Mouse (Mus musculus): Measurements from ENCODE around the gene Tbc1d1. TPM values are rescaled to one million over a fixed set of nuclear protein-coding genes. Genes with fewer than 3 reads are reported as not detected.
"Not testable (repeated sequence)": the region's sequence is repeated elsewhere in the genome, so short reads cannot be mapped to it uniquely, and the experiment has no call there.

Tbc1d1 gene
- polyA plus RNA-seq, 1 experiment from 2014 or later = 18.4 TPM

- H3K36me3 ChIP-seq = peaks cover 15% of the 10 kb centered on the region
- H3K27me3 ChIP-seq; H3K27ac ChIP-seq; H3K4me3 ChIP-seq; ATAC-seq (ENCODE audit: insufficient number of reproducible peaks, low FRiP score, low TSS enrichment, low read depth); H3K9me3 ChIP-seq; H3K9ac ChIP-seq; H3K4me2 ChIP-seq: not testable (repeated sequence)
- WGBS = 70% methylated on average over 6 of the region's 6 CpGs
- peaks cover 31% of the 10 kb centered on the region for H3K4me1 ChIP-seq
Measured at GRCm38 (mm10) chr5:64338795-64339194, 182.7 kb downstream of the Tbc1d1 start.

GRCm38 (mm10) chr5:64340366-64340765 is 184.3 kb downstream of the Tbc1d1 start:
- Histone ChIP-seq H3K27ac (no peak overlapping the region; the same call in 1 of the 2 replicates), H3K9me3 (no peaks in the 10 kb centered on the region), H3K36me3 (peaks cover 6% of the 10 kb centered on the region), H3K4me1 (peaks cover 36% of the 10 kb centered on the region), H3K27me3 (no peaks in the 10 kb centered on the region), H3K4me2 (no peak overlapping the region), H3K4me3 (no peak overlapping the region), H3K9ac (no peak overlapping the region)
- 52% methylated on average over 3 of the region's 3 CpGs for WGBS
- peak; percentile 50; the same call in 1 of the 2 replicates for ATAC-seq (ENCODE audit: insufficient number of reproducible peaks, low FRiP score, low TSS enrichment, low read depth)

DNA sequence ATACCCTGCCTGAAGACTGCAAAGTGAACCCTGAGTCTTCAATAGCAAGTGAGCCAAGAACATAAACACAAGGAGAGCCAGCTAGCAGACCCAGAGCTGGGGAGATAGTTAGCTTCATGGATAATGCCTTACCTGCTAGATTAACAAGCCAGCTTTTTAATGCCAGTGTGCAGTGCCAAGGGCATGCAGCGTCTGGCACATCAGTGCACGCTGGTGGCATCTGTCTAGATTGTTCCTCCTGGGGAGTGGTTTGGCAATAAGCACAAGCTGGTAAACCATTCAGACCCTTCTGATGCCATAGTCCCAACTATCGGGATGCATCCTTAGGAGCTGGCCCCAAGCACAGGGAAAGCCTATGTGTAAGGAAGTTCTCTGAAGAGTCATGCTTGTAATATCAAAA is 185.6 kb downstream of the Tbc1d1 start:
- Histone ChIP-seq H3K9ac (no peak overlapping the region), H3K4me3 (no peak overlapping the region), H3K4me1 (peaks cover 32% of the 10 kb centered on the region), H3K4me2 (no peak overlapping the region), H3K36me3 (peaks cover 6% of the 10 kb centered on the region; the same call in 1 of the 2 replicates), H3K27ac (peak overlapping the region; percentile 59; the same call in 1 of the 2 replicates), H3K27me3 (no peaks in the 10 kb centered on the region), H3K9me3 (no peaks in the 10 kb centered on the region)
- no peak for ATAC-seq (ENCODE audit: insufficient number of reproducible peaks, low FRiP score, low TSS enrichment, low read depth)
- 86% methylated on average over 3 of the region's 3 CpGs for WGBS

DNA sequence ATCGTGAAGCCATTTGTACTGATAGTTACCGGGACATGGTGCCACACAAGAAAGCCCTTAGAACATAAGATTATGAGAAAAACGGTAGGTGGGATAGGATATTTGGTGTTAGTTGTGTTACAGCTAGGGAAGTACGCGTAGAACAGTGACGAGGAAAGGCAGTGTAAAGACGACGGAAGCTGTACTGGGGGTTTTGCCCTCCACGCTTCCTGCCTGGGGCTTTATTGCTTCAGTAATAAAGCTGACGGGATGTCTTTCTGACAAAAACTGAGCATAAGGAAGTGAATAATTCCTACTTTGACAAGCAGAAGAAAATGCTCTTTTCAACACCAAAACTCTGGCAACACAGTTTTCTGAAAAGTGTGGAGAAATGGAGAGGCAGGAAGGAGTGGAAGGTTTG is 186.0 kb downstream of the Tbc1d1 start:
- Histone ChIP-seq H3K27me3 (no peaks in the 10 kb centered on the region), H3K36me3 (peaks cover 7% of the 10 kb centered on the region; the same call in 1 of the 2 replicates), H3K27ac (peak overlapping the region; percentile 59), H3K4me1 (peaks cover 27% of the 10 kb centered on the region), H3K9ac (no peak overlapping the region), H3K4me2 (no peak overlapping the region), H3K9me3 (no peaks in the 10 kb centered on the region), H3K4me3 (no peak overlapping the region)
- ATAC-seq (ENCODE audit: insufficient number of reproducible peaks, low FRiP score, low TSS enrichment, low read depth) = no peak
- 64% methylated on average over 10 of the region's 10 CpGs for WGBS

DNA sequence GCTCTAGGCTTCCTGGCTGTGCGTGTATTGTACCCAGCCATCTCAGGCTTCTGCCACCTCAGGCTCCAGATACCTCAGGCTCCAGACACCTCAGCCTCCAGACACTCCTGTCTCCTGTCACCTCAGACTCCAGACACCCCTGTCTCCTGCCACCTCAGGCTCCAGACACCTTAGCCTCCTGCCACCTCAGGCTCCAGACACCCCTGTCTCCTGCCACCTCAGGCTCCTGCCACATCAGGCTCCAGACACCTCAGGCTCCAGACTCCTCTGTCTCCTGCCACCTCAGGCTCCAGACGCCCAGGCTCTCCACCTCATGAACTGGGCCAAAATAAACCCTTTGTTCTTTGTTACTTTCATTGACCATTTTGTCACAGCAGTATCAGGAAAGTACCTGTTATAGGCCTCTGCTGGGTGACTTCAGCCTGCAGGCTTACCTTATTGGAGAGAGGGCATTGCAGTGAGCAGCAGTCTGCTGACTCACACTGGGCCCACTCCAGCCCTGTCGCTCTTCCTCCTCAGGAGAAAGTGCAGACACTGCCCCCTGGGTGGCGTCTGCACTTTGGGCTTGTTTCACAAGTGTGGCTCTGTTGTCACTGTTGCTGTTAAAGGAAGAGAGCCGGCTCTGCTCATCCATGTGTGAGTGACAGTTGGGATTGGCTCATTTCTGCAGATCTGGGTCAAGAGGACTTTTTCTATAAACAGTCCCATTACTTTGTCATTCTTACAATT is 188.0 kb downstream of the Tbc1d1 start:
- no peaks in the 10 kb centered on the region for H3K27me3 ChIP-seq
- no peak overlapping the region for H3K9ac ChIP-seq
- peaks cover 17% of the 10 kb centered on the region for H3K36me3 ChIP-seq
- WGBS = 55% methylated on average over 5 of the region's 5 CpGs
- no peak overlapping the region for H3K4me2 ChIP-seq
- ATAC-seq (ENCODE audit: insufficient number of reproducible peaks, low FRiP score, low TSS enrichment, low read depth) = 0 out of 2 replicates have a peak, but pooled peaks have one; percentile 30
- H3K9me3 ChIP-seq = no peaks in the 10 kb centered on the region
- no peak overlapping the region for H3K4me3 ChIP-seq
- H3K27ac ChIP-seq = no peak overlapping the region; the same call in 1 of the 2 replicates
- H3K4me1 ChIP-seq = peaks cover 22% of the 10 kb centered on the region

DNA sequence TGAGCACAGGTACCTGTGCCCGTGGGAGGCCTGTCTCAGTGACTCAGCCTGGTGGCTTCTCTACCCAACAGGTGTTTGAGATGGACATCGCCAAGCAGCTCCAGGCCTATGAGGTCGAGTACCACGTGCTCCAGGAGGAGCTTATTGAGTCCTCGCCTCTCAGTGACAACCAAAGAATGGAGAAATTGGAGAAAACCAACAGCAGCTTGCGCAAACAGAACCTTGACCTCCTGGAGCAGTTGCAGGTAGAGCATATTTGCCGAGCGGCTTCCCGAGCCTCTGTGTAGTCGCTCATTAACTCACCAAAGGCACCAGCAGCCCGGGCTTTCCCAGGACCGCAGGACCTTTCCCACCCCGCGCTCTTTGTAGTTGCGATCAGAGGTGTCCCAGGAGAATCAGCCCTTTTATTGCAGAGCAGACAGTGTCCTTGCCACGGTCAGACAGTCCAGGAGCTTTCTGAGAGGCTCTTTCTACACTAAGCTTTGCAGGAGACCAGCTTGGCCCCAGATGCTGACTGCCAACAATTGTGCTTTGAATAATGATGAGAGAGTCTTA is 189.2 kb downstream of the Tbc1d1 start:
- Histone ChIP-seq H3K27me3 (no peaks in the 10 kb centered on the region), H3K9ac (no peak overlapping the region), H3K9me3 (no peaks in the 10 kb centered on the region), H3K27ac (no peak overlapping the region), H3K4me1 (peaks cover 22% of the 10 kb centered on the region), H3K4me3 (no peak overlapping the region), H3K4me2 (no peak overlapping the region), H3K36me3 (peaks cover 27% of the 10 kb centered on the region)
- WGBS = 70% methylated on average over 16 of the region's 16 CpGs
- ATAC-seq (ENCODE audit: insufficient number of reproducible peaks, low FRiP score, low TSS enrichment, low read depth) = no peak

GRCm38 (mm10) chr5:64345761-64346160 is 189.7 kb downstream of the Tbc1d1 start:
- WGBS = 84% methylated on average over 7 of the region's 7 CpGs
- ATAC-seq (ENCODE audit: insufficient number of reproducible peaks, low FRiP score, low TSS enrichment, low read depth) = no peak
- no peaks in the 10 kb centered on the region for H3K9me3 ChIP-seq
- no peak overlapping the region for H3K4me2 ChIP-seq
- no peak overlapping the region for H3K9ac ChIP-seq
- no peak overlapping the region for H3K27ac ChIP-seq
- H3K36me3 ChIP-seq = peaks cover 31% of the 10 kb centered on the region
- H3K27me3 ChIP-seq = no peaks in the 10 kb centered on the region
- H3K4me1 ChIP-seq = peaks cover 22% of the 10 kb centered on the region
- no peak overlapping the region for H3K4me3 ChIP-seq

- Histone ChIP-seq H3K27ac (no peak overlapping the region), H3K36me3 (peaks cover 35% of the 10 kb centered on the region), H3K4me1 (peaks cover 20% of the 10 kb centered on the region), H3K9ac (no peak overlapping the region), H3K9me3 (no peaks in the 10 kb centered on the region), H3K4me3 (no peak overlapping the region), H3K4me2 (no peak overlapping the region), H3K27me3 (no peaks in the 10 kb centered on the region)
- WGBS = 96% methylated on average over 6 of the region's 6 CpGs
- ATAC-seq (ENCODE audit: insufficient number of reproducible peaks, low FRiP score, low TSS enrichment, low read depth) = no peak
Measured at GRCm38 (mm10) chr5:64346343-64346885, 190.3 kb downstream of the Tbc1d1 start.

DNA sequence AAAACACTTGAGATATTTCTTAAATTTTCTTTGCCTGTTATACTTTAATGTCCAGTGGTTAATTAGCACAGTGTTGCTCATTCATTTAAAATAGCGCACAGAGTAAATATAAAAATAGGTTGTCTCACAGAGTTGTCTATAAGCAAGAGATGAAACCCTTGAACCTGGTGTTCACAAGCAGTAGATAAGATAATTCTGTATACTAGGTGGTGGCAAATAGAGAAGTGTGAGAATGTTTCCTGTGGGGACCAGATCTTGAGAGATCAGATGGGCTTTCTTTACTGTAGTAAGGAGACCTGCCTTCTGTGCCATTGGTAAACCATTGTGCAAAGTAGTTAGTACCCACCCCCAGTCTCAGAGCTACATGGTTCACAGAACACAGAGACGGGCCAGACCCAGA is 192.1 kb downstream of the Tbc1d1 start:
- no peak overlapping the region for H3K4me2 ChIP-seq
- no peaks in the 10 kb centered on the region for H3K9me3 ChIP-seq
- peaks cover 35% of the 10 kb centered on the region for H3K36me3 ChIP-seq
- H3K4me1 ChIP-seq = peaks cover 5% of the 10 kb centered on the region
- WGBS = 98% methylated on average over 2 of the region's 2 CpGs
- no peak overlapping the region for H3K4me3 ChIP-seq
- H3K27me3 ChIP-seq = no peaks in the 10 kb centered on the region
- H3K27ac ChIP-seq = no peak overlapping the region
- ATAC-seq (ENCODE audit: insufficient number of reproducible peaks, low FRiP score, low TSS enrichment, low read depth) = no peak
- no peak overlapping the region for H3K9ac ChIP-seq

DNA sequence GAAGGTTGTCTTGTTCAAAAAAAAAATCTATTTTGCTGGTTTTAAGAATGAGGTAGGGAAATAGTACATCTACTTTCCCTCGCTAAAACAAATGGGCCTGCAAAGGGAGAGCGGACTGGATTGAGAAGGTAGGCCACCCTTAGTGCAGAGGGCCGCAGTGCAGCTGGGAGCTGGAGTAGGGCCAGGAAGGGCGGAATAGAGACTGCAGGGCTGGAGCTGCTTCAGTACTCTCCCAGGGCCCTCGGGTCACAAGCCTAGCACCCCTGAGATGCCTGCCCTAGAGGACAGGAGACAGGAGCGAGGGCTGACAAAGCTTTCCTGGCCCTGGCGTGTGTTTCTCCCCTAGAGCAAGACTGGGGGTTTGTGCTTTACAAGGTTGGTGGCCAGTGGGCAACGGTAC is 192.7 kb downstream of the Tbc1d1 start:
- no peak for ATAC-seq (ENCODE audit: insufficient number of reproducible peaks, low FRiP score, low TSS enrichment, low read depth)
- no peak overlapping the region for H3K9ac ChIP-seq
- WGBS = 83% methylated on average over 8 of the region's 8 CpGs
- no peaks in the 10 kb centered on the region for H3K27me3 ChIP-seq
- no peak overlapping the region for H3K4me2 ChIP-seq
- H3K36me3 ChIP-seq = peaks cover 35% of the 10 kb centered on the region
- H3K4me3 ChIP-seq = no peak overlapping the region
- peaks cover 5% of the 10 kb centered on the region; the same call in 1 of the 2 replicates for H3K4me1 ChIP-seq
- H3K9me3 ChIP-seq = no peaks in the 10 kb centered on the region
- H3K27ac ChIP-seq = no peak overlapping the region

GRCm38 (mm10) chr5:64351968-64352367 is 195.9 kb downstream of the Tbc1d1 start:
- no peaks in the 10 kb centered on the region for H3K27me3 ChIP-seq
- peaks cover 5% of the 10 kb centered on the region; the same call in 1 of the 2 replicates for H3K4me1 ChIP-seq
- H3K27ac ChIP-seq = no peak overlapping the region
- ATAC-seq (ENCODE audit: insufficient number of reproducible peaks, low FRiP score, low TSS enrichment, low read depth) = no peak
- no peak overlapping the region for H3K9ac ChIP-seq
- H3K4me3 ChIP-seq = no peak overlapping the region
- H3K36me3 ChIP-seq = peaks cover 29% of the 10 kb centered on the region
- H3K9me3 ChIP-seq = no peaks in the 10 kb centered on the region
- WGBS = 80% methylated on average over 6 of the region's 6 CpGs
- no peak overlapping the region for H3K4me2 ChIP-seq

Data from limb, embryonic 15.5 days (tissue).